ENCODE assay signal across 16 mouse cellular contexts in the genomic region with DNA sequence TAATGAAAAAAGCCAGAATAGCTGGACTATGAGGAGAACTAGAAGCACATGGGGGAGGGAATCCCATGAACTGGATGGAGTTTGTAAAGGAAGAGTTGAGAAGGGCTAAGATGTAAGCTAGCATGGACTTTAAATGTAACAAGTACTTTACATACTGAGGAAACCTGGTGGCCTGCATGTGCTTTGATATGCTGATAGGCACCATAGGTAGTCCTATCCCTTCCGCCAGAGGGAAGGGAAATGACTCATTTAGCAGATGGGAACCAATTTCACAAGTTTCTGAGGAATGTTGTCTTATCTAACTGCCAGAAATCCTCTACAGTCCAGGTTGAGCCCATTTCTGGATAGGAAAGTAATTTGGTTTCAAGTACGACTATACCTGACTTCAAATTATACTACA. TPM values are rescaled to one million over a fixed set of nuclear protein-coding genes. Genes with fewer than 3 reads are reported as not detected.
DNase-seq lines count a peak whose midpoint lies in the region; ATAC-seq and TF ChIP-seq lines count a peak whose summit lies in the region.
"Had no signal": no experiment of that assay in that cellular context is flagged by ENCODE, and none has a peak within 500 bp of the region (broad histone marks: within the 10 kb centered on the region; RNA-seq: fewer than 3 reads in every experiment).

No protein-coding gene starts in this region.

- no peak for TF ChIP-seq CTCF in liver, postnatal 0 days (IDR thresholded peaks at IDR 0.05; ENCODE audit: low read depth)

- no peak overlapping the region for H3K27ac ChIP-seq in liver, embryonic 12.5 days
- no peak overlapping the region for H3K27ac ChIP-seq in liver, postnatal 0 days (ENCODE audit: low read depth)
- 0 out of 2 replicates have a peak overlapping the region, but pooled peaks have one; percentile 10 for H3K27ac ChIP-seq in liver, embryonic 15.5 days (replicated peaks)

- intact Hi-C loops in heart, postnatal 10 days (cut with DNase I): no loop called here

- H3K4me1 ChIP-seq in liver, embryonic 12.5 days: peaks cover 15% of the 10 kb centered on the region
- H3K4me1 ChIP-seq in liver, postnatal 0 days (ENCODE audit: insufficient read depth): no peaks in the 10 kb centered on the region; the same call in 1 of the 2 replicates
- H3K4me1 ChIP-seq in liver, embryonic 15.5 days (replicated peaks): peaks cover 10% of the 10 kb centered on the region

- H3K27me3 ChIP-seq in liver, embryonic 12.5 days (replicated peaks): no peaks in the 10 kb centered on the region
- H3K27me3 ChIP-seq in liver, postnatal 0 days (ENCODE audit: insufficient read depth, low read length): no peaks in the 10 kb centered on the region
- no peaks in the 10 kb centered on the region for H3K27me3 ChIP-seq in liver, embryonic 15.5 days
- H3K27me3 ChIP-seq: liver, embryonic 13.5 days had no signal

- TF ChIP-seq EP300 in liver, postnatal 0 days (IDR thresholded peaks at IDR 0.05; ENCODE audit: low read depth): no peak

- WGBS in liver, embryonic 12.5 days (ENCODE audit: insufficient replicate concordance): 6% methylated on average over 2 of the region's 2 CpGs
- 47% methylated on average over 2 of the region's 2 CpGs for WGBS in liver, postnatal 0 days (ENCODE audit: insufficient replicate concordance)
- WGBS in liver, embryonic 15.5 days (ENCODE audit: insufficient replicate concordance): 22% methylated on average over 2 of the region's 2 CpGs

- no peak overlapping the region for H3K4me3 ChIP-seq in liver, embryonic 12.5 days
- no peak overlapping the region for H3K4me3 ChIP-seq in liver, postnatal 0 days (ENCODE audit: low read depth, low read length)
- H3K4me3 ChIP-seq in liver, embryonic 15.5 days (replicated peaks): no peak overlapping the region
- H3K4me3 ChIP-seq: erythroblast, embryonic 14.5 days; liver, embryonic 13.5 days had no signal

- H3K9me3 ChIP-seq in liver, embryonic 12.5 days (replicated peaks): peaks cover 9% of the 10 kb centered on the region
- peaks cover 5% of the 10 kb centered on the region; the same call in 1 of the 2 replicates for H3K9me3 ChIP-seq in liver, postnatal 0 days (ENCODE audit: low read length)
- no peaks in the 10 kb centered on the region for H3K9me3 ChIP-seq in liver, embryonic 15.5 days (replicated peaks)
- H3K9me3 ChIP-seq: liver, embryonic 13.5 days had no signal

- H3K9ac ChIP-seq in liver, embryonic 12.5 days: no peak overlapping the region
- no peak overlapping the region for H3K9ac ChIP-seq in liver, postnatal 0 days (replicated peaks)
- no peak overlapping the region for H3K9ac ChIP-seq in liver, embryonic 15.5 days
- H3K9ac ChIP-seq: liver, embryonic 13.5 days had no signal

- ATAC-seq in liver, embryonic 12.5 days: peak; percentile 18; the same call in 1 of the 2 replicates
- no peak for ATAC-seq in liver, postnatal 0 days
- no peak for ATAC-seq in liver, embryonic 15.5 days (ENCODE audit: insufficient read depth)
- ATAC-seq: forebrain, embryonic 16.5 days had no signal

- no peak overlapping the region for H3K4me2 ChIP-seq in liver, embryonic 12.5 days
- no peak overlapping the region for H3K4me2 ChIP-seq in liver, postnatal 0 days (ENCODE audit: low read depth, low read length)
- no peak overlapping the region for H3K4me2 ChIP-seq in liver, embryonic 15.5 days
- H3K4me2 ChIP-seq: liver, embryonic 13.5 days had no signal

- peaks cover 31% of the 10 kb centered on the region for H3K36me3 ChIP-seq in liver, embryonic 12.5 days
- H3K36me3 ChIP-seq in liver, postnatal 0 days (replicated peaks; ENCODE audit: insufficient read depth, low read length): peaks cover 21% of the 10 kb centered on the region
- peaks cover 28% of the 10 kb centered on the region for H3K36me3 ChIP-seq in liver, embryonic 15.5 days (replicated peaks)

- peak; percentile 67 for DNase-seq in heart, adult 11 months
- no peak for DNase-seq in heart, postnatal 10 days
- DNase-seq in liver, postnatal 0 days: no peak
- DNase-seq in MEL-GATA-1-ER (ENCODE audit: extremely low read depth, low read depth): peak; percentile 73
- DNase-seq in embryo, embryonic 10.5 days (ENCODE audit: low spot score): no peak
- DNase-seq in right cerebral cortex, postnatal 4 days: no peak
- DNase-seq: cerebellum, postnatal 36 days; kidney, adult 2 months; kidney, postnatal 10 days; liver, embryonic 13.5 days; lung, postnatal 10 days had no signal

RNA-seq across cellular contexts. Expression of a gene that starts 15.5 kb away (rescaled TPM):
- total RNA-seq in heart, postnatal 10 days (2021): 100 to 1,000 TPM; 113 to 126 TPM
- 307 and 311 TPM in 2 replicates for polyA plus RNA-seq in liver, embryonic 12.5 days (2016; fragmentation: Nextera tagmentation; extraction: Ambion mirVana)
- 169 and 174 TPM in 2 replicates for polyA plus RNA-seq in liver, postnatal 0 days (2015; fragmentation: Nextera tagmentation; extraction: Ambion mirVana)
- 161 and 199 TPM in 2 replicates for polyA plus RNA-seq in liver, embryonic 15.5 days (2015; fragmentation: Nextera tagmentation; extraction: Ambion mirVana)

RNA-seq across cellular contexts. Expression of a gene that starts 16.0 kb away (rescaled TPM):
- 100 to 1,000 TPM; 510 to 554 TPM for total RNA-seq in heart, postnatal 10 days (2021)
- 1,236 and 1,328 TPM in 2 replicates for polyA plus RNA-seq in liver, embryonic 12.5 days (2016; fragmentation: Nextera tagmentation; extraction: Ambion mirVana)
- 546 and 587 TPM in 2 replicates for polyA plus RNA-seq in liver, postnatal 0 days (2015; fragmentation: Nextera tagmentation; extraction: Ambion mirVana)
- polyA plus RNA-seq in liver, embryonic 15.5 days (2015; fragmentation: Nextera tagmentation; extraction: Ambion mirVana): 752 and 787 TPM in 2 replicates

RNA-seq across cellular contexts. Expression of a gene that starts 38.1 kb away (rescaled TPM):
- 10 to 100 TPM; 10.8 to 14.7 TPM for total RNA-seq in heart, postnatal 10 days (2021)
- 5.2 and 5.4 TPM in 2 replicates for polyA plus RNA-seq in liver, embryonic 12.5 days (2016; fragmentation: Nextera tagmentation; extraction: Ambion mirVana)
- polyA plus RNA-seq in liver, postnatal 0 days (2015; fragmentation: Nextera tagmentation; extraction: Ambion mirVana): 15.3 and 17.7 TPM in 2 replicates
- 7.7 and 8.0 TPM in 2 replicates for polyA plus RNA-seq in liver, embryonic 15.5 days (2015; fragmentation: Nextera tagmentation; extraction: Ambion mirVana)
- polyA plus RNA-seq: erythroblast, embryonic 14.5 days had no signal

RNA-seq across cellular contexts. Expression of a gene that starts 53.2 kb away (rescaled TPM):
- total RNA-seq in heart, postnatal 10 days (2021): 1 to 10 TPM in 1 of 2 experiments, under 1 TPM in 1; 0.36 to 1.4 TPM
- 0.23 and 0.29 TPM in 2 replicates for polyA plus RNA-seq in liver, embryonic 12.5 days (2016; fragmentation: Nextera tagmentation; extraction: Ambion mirVana)
- 0.15 and 0.16 TPM in 2 replicates for polyA plus RNA-seq in liver, postnatal 0 days (2015; fragmentation: Nextera tagmentation; extraction: Ambion mirVana)
- polyA plus RNA-seq in liver, embryonic 15.5 days (2015; fragmentation: Nextera tagmentation; extraction: Ambion mirVana): 0.17 and 0.20 TPM in 2 replicates
- total RNA-seq: gastrocnemius, adult 18-20 months had no signal
- polyA plus RNA-seq: erythroblast, embryonic 14.5 days had no signal

Comparison
In these comparisons a context has a peak if more than half of its experiments do, and no peak if none do; other contexts are left out.
1. DNase-seq: peak in heart, adult 11 months (single experiment) and MEL-GATA-1-ER (single experiment); none in heart, postnatal 10 days (0 of 2), liver, postnatal 0 days (single experiment), embryo, embryonic 10.5 days (single experiment) and right cerebral cortex, postnatal 4 days (single experiment).